17 mouse cellular contexts compared by ENCODE assay signal in genomic region chr13:111896279-111896678, GRCm38 (mm10).
DNase-seq lines count a peak whose midpoint lies in the region; ATAC-seq and TF ChIP-seq lines count a peak whose summit lies in the region.
"Had no signal": no experiment of that assay in that cellular context is flagged by ENCODE, and none has a peak within 500 bp of the region (broad histone marks: within the 10 kb centered on the region; RNA-seq: fewer than 3 reads in every experiment).

No protein-coding gene starts in this region.

- no peak overlapping the region for H3K4me3 ChIP-seq in heart, embryonic 12.5 days
- H3K4me3 ChIP-seq in liver, postnatal 0 days (ENCODE audit: low read depth, low read length): no peak overlapping the region
- H3K4me3 ChIP-seq in intestine, postnatal 0 days (ENCODE audit: low read depth, low read length): no peak overlapping the region
- H3K4me3 ChIP-seq: forebrain, embryonic 10.5 days; hindbrain, embryonic 10.5 days; myocyte had no signal

- H3K4me1 ChIP-seq in heart, embryonic 12.5 days (replicated peaks): peaks cover 15% of the 10 kb centered on the region
- H3K4me1 ChIP-seq in liver, postnatal 0 days (ENCODE audit: insufficient read depth): peaks cover 21% of the 10 kb centered on the region
- no peaks in the 10 kb centered on the region for H3K4me1 ChIP-seq in intestine, postnatal 0 days (replicated peaks; ENCODE audit: control insufficient read depth, insufficient read depth, low read length)

- no peak for ATAC-seq in heart, embryonic 12.5 days (ENCODE audit: insufficient number of reproducible peaks, low FRiP score)
- no peak for ATAC-seq in liver, postnatal 0 days
- ATAC-seq in intestine, postnatal 0 days: no peak
- ATAC-seq: Patski had no signal

- intact Hi-C loops in heart, postnatal 14 days (cut with DNase I): no loop called here

- TF ChIP-seq EP300 in liver, postnatal 0 days (IDR thresholded peaks at IDR 0.05; ENCODE audit: low read depth): no peak

- no peaks in the 10 kb centered on the region for H3K9me3 ChIP-seq in heart, embryonic 12.5 days (replicated peaks)
- no peaks in the 10 kb centered on the region for H3K9me3 ChIP-seq in liver, postnatal 0 days (ENCODE audit: low read length)
- H3K9me3 ChIP-seq in intestine, postnatal 0 days (ENCODE audit: control insufficient read depth): no peaks in the 10 kb centered on the region
- H3K9me3 ChIP-seq: forebrain, embryonic 10.5 days; hindbrain, embryonic 10.5 days had no signal

- no peaks in the 10 kb centered on the region for H3K36me3 ChIP-seq in heart, embryonic 12.5 days
- no peaks in the 10 kb centered on the region for H3K36me3 ChIP-seq in liver, postnatal 0 days (replicated peaks; ENCODE audit: insufficient read depth, low read length)
- H3K36me3 ChIP-seq in intestine, postnatal 0 days (ENCODE audit: control insufficient read depth, insufficient read depth): no peaks in the 10 kb centered on the region
- H3K36me3 ChIP-seq: forebrain, embryonic 10.5 days; hindbrain, embryonic 10.5 days had no signal

- no peak for DNase-seq in heart, postnatal 14 days
- DNase-seq in urinary bladder, postnatal 14 days (ENCODE audit: low spot score): peak; percentile 19
- no peak for DNase-seq in urinary bladder, postnatal 25 days (ENCODE audit: low spot score)
- DNase-seq in liver, postnatal 0 days: no peak
- no peak for DNase-seq in thymus, postnatal 25 days
- no peak for DNase-seq in natural killer cell, adult 2 months (ENCODE audit: low spot score in 2 of 2)
- DNase-seq: adrenal gland, adult 8-10 months; cerebellum, adult 11-12 months; kidney, adult 11 months; left cerebral cortex, postnatal 4 days; thymus, postnatal 36 days had no signal

- no peaks in the 10 kb centered on the region for H3K27me3 ChIP-seq in heart, embryonic 12.5 days (replicated peaks)
- H3K27me3 ChIP-seq in liver, postnatal 0 days (ENCODE audit: insufficient read depth, low read length): no peaks in the 10 kb centered on the region
- no peaks in the 10 kb centered on the region for H3K27me3 ChIP-seq in intestine, postnatal 0 days (replicated peaks; ENCODE audit: control insufficient read depth, insufficient read depth, low read length)
- H3K27me3 ChIP-seq: Patski had no signal

- 0 out of 2 replicates have a peak overlapping the region, but pooled peaks have one; percentile 9 for H3K4me2 ChIP-seq in heart, embryonic 12.5 days
- H3K4me2 ChIP-seq in liver, postnatal 0 days (ENCODE audit: low read depth, low read length): no peak overlapping the region
- H3K4me2 ChIP-seq in intestine, postnatal 0 days (replicated peaks; ENCODE audit: low read depth): no peak overlapping the region

- 16% methylated on average over 2 of the region's 2 CpGs for WGBS in heart, embryonic 12.5 days
- WGBS in liver, postnatal 0 days (ENCODE audit: insufficient replicate concordance): 38% methylated on average over 2 of the region's 2 CpGs
- 43% methylated on average over 2 of the region's 2 CpGs for WGBS in intestine, postnatal 0 days

- no peak overlapping the region for H3K9ac ChIP-seq in heart, embryonic 12.5 days
- H3K9ac ChIP-seq in liver, postnatal 0 days (replicated peaks): no peak overlapping the region
- H3K9ac ChIP-seq in intestine, postnatal 0 days (ENCODE audit: low read depth, low read length): no peak overlapping the region

- no peak for TF ChIP-seq CTCF in liver, postnatal 0 days (IDR thresholded peaks at IDR 0.05; ENCODE audit: low read depth)
- TF ChIP-seq CTCF in intestine, postnatal 0 days (IDR thresholded peaks at IDR 0.05; ENCODE audit: low read depth): no peak

- no peak overlapping the region for H3K27ac ChIP-seq in heart, embryonic 12.5 days (ENCODE audit: poor library complexity, severe bottlenecking)
- 0 out of 2 replicates have a peak overlapping the region, but pooled peaks have one; percentile 12 for H3K27ac ChIP-seq in liver, postnatal 0 days (ENCODE audit: low read depth)
- no peak overlapping the region for H3K27ac ChIP-seq in intestine, postnatal 0 days (ENCODE audit: low read depth, low read length)
- H3K27ac ChIP-seq: forebrain, embryonic 10.5 days; hindbrain, embryonic 10.5 days had no signal
